Mouse (Mus musculus) spleen, postnatal 10 days (tissue): ENCODE results near the gene Pin4.
"Not testable (repeated sequence)": the region's sequence is repeated elsewhere in the genome, so short reads cannot be mapped to it uniquely, and the experiment has no call there.

Experiments used
- DNase-seq, 2 experiments: peaks; one replicate each; pipeline ENCODE4 v3.0.0; 2021 to 2022; ENCODE audit warnings: low spot score in 2 of 2

Pin4 gene

DNA sequence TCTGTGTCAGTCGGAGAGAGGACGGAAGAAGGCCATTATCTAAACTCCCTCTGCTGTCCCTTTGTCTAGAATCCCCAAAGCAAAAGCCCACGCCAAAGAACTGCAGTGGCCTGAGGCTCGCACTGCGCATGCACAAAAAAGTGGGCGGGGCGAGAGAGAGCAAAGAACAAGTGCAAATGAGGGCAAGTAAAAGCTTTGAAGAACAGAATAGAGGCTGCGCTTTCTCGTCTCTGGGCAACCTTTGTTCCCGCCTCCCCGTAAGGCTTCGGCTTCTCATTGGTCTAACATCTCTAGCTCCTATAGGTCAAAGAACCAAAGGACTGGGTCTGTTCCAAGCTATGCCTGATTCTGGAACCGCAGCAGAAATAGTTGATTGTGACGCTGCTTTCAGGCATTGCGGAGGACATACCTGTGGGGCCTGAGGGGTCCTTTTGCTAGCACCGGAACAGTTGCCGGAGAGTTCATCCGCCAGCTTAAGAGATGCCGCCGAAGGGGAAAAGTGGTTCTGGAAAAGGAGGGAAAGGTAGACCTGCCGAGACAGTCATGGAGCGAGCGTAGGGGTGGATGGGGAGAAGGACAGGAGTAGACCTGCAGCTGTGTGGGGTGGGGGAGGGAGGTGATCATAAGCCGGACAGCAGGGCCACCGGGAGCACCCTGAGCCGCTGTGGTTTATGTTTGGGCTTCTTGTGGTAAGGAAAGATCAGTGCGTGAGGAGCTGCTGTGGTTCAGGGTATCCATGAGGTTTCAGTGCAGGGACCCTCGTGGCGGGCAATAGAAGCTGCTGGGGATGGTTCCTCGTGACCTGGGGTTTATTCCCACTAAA lies at the start of gene Pin4:
Gene Pin4, plus strand, starts transcription at position 406 of the 823 bp plus-strand sequence.
- DNase-seq: peak; percentile 75 to 93

DNA sequence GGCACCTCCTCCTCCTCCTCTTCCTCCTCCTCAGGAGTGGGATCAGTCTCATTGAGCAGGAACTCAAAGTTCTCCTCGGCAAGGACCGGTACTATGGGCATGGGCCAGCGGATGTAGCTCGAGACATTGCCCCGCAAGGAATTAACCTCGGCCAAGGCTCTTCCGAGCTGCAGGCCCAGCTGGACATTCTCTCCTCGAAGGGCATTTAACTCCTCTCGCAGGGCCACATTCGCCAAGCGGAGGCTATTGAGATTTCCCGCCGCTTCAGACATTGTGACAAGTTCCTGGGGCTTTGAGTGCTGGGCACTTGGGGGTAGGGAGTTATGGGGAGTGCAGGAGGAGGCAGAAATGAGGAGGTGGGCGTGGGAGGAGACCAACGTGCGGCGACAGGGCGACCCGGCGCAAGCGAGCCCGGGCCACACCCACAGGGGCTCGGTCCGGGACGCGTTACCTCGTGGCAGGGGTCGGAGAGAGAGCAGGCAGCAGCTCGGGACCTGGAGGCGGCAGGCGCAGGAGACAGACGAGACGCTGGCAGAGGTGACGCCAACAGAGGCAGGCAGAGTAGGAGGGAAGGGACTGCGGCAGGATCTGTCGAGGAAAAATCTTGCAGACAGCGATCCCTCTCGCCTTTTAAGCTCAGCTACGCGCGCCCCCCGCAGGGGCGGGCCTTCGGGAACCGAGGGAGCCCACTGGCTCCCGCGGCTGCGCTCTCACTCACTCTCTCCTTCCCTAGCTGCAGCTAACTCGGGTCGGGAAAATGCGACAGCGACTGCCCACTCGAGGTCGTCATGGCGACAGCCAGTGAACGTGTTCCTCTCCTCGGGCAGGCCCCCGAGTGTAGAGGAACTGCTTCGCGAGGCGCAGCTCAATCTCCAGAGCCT lies 48.4 kb upstream of the Pin4 start, which contains the start of gene Rtl5:
Gene Rtl5, minus strand, starts transcription at position 714 of the 881 bp plus-strand sequence.
- DNase-seq: peak in 1 of 2 experiments; percentile 46

DNA sequence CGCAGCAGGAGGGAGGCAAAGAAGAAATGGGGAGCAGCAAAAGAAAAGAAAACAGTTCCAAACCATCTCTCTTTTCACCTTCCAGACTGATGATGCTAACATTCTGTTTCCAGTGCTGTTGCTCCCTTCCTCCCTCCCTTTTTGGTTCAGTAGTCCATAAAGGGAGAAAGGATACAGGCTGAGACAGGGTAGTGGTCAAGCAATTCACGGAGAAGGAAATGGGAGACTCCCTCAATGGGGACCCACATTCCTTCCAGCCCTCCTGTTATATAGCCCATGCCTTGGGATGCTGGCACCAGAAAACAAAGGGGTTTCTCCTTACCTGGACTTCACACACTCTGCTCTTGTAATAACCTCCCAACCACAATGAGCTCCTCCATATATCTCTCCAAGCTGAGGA lies 47.7 kb upstream of the Pin4 start:
- no peak for DNase-seq

DNA sequence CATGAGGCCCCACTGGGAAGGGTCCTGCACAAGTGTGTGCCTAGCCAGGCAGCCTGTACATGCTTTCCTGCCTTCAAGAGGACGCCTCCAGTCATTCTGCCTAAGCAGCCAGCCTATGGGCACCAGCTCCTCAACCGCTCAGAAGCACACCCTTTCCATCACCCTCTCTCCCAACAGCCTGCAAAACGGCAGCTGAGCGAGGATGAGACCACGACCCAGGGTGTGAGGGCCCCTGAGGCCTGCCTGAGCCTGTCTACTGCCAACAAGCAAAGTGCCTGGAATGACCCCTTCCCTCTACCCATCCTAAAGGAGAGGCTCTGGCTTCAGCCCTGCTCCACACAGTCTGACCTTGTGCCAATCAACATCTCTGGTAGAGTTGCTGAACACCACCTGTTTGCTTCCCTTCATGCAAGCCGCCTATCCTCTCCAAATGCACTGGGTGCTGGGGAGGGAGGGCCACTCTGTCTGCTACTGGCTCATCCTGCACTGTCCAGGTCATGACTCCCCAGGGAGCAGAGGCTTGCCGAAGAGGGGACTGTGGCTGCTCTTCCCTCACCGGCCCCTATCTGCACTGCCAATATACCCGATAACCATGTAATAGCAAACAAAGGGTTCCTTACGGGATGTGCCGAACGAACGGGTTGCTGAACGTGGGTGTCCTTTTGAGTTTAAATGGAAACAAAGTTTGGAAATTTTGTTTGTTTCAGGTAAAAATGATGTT lies 45.5 kb upstream of the Pin4 start:
- DNase-seq: no peak

DNA sequence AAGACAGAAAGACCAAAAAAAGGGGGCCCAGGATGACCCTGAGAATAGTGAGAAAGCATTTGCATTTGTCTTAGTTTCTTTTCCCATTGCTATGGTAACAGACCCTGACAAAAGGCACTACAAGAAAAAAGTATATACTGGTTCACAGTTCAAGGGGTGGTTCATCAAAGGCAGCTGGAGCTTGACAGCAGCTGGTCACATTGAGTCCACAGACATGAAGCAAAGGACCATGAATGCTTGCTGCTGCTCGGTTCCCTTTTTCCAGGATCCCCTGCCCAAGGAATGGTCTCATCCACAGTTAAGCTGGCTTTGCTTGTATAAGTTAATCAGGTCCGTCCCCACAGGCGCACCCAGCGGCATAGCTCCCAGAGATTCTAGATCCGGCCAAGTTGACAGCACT lies 44.8 kb upstream of the Pin4 start:
- no peak for DNase-seq

DNA sequence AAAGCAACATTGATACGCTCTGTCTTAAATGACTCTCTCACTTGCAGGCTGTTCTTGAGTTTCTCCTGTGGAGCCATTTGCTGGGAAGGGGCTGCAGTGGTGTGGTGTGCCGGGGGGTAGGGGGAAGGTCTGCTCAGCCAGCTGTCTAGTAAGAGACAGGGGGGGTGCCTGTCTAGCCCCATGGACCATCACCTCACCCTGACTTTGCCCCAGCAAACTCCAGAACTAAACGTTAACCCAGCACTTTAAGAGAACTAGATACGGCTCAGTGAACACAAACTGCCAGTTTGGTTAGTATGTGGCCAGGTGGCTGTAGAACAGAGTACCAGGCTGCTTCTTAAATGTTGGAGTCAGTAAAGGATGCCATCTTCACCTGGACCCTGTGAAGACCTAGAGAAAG lies 44.1 kb upstream of the Pin4 start:
- DNase-seq: no peak

DNA sequence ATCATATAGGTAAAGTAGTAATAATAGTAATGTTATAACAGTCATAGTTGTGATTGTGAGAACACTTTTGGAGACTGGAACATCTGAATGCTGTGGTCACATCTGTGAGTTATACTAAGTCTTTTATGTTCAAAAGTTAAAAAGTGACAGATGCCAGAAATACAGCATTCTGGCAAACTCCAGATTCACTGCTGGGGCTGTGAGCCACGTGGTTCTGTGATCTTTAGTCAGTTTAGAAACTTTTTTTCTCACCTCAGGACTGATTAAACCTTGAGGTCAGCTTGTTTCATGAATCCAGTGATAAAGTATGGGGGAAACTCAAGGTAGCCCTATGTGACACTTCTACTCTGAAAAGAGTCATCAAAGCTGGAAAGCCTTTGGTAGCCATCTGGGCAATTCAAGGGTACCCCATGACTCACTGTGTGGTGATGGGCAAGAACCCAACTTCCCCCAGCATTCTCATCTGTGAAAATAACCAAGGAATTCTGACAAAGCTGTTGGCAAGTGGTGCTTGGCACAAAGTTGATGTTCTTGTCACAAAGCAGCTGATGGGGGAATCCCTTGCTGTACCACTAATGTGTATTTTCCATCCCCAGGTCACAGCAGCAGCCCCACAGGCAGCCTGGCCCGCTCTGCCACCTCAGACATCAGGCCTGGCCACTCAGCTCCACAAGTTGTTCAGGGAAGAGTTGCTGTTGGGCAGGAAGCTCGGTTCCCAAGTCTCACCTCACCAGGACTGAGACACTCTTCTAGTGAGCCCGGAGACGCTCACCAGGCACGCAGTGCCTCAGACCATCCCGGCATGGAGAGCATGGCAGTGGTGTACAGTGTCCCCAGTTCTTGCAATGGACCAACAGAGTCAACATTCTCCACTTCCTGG lies 42.1 kb upstream of the Pin4 start:
- no peak for DNase-seq

DNA sequence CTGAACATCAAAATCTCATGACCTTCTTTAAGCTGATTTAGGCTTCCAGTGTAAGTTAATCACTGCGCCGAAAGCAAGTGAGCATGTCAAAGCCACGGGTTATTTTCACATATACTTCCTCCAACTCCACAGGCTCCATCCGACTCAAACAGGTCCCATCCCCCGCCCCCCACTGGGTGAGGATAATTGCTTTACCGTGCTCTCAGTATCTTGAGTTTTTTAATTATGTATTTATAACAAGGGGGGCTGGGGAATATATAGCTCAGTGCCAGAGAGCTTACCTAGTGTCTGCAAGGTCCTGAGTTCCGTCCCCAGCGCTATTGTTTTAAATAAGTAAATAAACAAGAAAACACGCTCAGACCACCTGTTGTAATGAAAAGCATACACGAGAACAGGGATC lies 38.2 kb upstream of the Pin4 start:
- DNase-seq: no peak

DNA sequence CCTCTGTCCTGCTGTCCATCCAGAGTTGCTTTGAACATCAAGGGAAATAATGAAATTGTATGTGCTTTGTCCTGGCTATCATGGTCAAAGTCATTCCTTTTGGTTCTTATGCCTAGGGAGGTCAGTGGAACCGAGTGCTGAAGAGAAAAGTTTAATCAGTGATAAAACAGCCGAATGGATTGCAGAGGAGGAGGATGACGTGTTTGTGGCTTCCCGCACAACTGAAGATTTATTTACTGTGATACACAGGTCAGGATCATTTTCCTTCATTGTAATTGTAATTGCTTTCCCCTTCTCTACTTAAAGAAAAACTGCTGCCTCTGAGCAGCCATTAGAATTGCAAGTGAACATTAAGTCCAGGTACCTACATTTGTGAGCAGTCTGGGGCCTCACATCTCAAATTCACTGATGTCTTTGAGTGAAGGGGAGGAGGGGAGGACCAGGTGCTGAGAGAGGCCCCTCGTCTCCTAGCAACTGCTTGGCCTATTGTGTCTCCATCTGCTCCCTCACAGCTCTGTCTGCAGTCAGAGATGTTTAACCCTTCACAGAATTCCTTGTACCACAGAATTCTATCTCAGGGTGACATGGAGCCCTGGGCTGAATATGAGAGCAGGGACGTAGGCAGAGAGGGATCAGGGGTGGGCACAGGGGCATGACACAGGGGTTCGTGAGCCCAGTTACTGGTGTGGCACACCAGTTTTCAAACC lies 37.5 kb upstream of the Pin4 start:
- no peak for DNase-seq

DNA sequence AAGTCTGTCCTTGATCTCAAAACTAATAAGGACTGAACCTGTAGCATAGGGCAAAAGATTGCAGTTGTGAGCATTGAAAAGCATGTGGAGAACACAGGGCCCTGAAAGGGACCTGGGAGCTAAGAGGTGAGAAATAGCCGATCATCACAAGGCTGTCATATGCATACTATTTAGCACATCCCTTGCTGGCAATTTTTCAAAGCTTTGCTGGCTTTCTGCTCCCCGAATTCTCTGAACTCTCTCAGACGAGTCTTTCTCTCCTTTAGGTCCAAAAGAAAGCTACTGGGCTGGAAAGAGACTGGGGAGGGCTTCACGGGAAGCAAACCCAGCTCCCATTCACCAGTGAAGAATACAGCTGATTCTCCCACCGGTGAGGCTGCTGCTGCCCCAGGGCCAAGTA lies 36.9 kb upstream of the Pin4 start:
- DNase-seq: no peak

DNA sequence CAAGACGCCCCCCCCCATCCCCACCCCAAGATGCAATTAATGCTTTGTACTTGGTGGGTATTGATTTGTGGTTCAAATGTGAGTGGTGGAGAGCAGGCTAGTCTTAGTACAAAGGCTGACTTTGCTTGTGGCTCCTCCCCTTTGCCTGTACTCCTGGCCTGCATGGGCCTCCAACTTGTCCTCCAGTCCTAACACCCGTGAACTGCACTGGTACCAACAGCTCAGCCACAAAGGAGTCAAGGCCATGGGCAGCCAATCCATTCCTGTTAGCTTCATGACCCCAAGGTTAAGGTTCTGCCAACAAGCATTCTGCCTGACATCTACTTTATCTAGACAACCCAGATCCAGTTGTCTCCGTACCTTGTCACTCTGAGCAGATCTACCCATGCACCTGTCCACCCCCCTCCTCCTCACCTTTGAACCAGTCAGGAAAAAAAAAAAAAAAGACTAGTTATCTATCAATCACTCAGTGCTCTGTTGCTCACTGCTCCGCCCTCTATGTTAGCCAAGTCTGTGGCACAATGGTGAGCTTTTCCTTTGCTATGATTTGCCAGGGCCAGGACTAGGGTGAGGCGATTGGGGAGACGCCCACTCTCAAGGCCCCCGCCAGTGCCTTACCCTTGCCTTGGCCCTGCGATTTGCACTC lies 33.3 kb upstream of the Pin4 start:
- DNase-seq: no peak

DNA sequence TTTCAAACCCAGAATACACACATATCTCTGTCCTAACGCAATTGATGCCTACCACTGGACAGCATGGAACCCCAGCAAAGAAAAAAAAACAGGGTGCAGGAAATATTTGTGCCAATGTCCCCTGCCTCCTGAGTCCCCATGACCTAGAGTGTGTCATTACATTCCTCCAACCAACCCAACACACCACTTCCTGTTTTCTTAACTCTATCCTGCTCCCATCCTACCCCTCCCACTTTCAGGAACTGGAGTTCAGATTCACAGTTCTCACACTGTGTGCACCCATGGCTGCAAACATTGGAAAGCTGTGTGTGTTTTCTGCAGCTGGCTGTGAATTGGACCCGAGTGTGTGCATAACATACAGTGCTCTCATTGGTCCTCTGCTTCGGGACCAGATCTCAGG lies 28.6 kb upstream of the Pin4 start:
- no peak for DNase-seq

DNA sequence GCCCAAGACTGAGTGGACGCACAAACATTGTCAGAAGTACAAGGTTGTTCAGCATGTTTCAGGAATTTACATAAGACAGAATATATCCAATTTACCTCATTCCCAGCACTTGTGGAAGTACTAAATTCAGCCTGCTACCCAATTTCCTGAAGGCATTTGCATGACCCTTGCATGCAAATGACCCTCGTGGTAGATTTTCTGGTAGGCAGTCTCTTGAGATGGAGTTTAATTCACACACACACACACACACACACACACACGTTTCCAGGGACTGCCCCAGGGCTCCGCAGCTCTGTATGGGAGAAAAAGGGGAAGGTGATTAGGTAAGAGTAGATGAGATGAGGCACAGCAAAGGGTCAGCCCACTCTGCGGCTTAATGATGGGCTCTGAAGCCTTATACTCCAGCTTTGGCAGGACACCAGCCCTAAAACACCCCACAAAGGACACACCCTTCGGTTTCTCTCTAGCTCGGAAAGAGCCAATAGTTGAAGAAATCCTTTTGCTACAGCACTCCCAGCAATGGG lies 24.8 kb upstream of the Pin4 start:
- no peak for DNase-seq

DNA sequence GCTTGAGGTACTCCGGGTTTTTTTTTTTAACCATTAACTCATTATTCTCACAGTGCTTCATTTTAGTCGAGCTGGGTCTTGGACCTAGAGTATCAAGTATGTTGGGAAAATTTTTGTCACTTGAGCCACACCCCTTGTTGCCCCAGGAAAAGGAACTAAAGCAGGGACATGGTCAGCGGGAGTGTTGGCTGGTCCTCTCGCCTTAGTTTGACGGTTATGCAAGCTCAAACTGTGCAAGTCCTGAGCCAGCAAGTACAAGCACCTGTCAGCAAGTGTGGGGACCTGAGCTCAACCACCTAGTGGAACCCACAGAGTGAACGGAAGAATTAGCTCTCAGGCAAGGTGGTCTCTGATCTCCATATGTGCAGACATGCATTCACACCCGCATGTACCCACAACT lies 17.4 kb upstream of the Pin4 start:
- DNase-seq: no peak

DNA sequence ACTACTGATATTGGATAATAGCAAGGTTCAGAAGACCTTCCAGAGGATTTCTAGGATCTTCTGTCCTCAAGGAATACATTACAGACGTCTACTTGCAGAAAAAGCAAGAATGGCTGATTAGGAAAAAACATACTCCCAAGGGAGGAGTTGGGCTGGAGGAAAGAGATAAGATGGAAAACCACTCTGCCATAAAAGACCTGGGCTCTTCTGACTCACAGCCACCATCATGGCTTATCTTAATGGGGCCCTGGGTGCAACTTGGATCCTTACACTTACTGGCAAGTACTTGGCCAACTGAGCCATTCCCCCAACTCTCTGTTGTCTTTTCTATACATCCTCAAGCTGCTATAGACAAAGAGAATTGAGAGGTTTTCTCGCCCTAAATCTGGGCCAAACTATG lies 15.4 kb upstream of the Pin4 start:
- DNase-seq: not testable (repeated sequence)

DNA sequence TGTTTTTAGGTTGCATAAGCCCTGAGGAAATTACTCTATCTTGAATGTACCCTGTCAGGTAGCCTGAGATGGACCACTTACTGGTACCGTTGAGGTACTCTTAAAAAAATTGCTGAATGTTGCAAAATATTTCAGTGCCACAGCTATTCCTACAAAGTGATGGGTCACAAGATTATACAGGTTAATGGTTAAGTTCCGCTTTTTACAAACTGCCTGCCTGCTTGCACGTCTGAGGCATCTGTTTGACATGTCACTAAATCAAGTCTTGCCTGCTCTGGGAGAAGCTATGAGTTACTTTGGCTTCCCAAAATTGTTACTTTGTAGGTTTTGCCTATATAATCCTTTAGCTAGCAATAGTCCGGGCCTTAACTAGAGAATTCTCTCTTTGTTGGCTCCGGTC lies 9.9 kb upstream of the Pin4 start:
- DNase-seq: not testable (repeated sequence)

DNA sequence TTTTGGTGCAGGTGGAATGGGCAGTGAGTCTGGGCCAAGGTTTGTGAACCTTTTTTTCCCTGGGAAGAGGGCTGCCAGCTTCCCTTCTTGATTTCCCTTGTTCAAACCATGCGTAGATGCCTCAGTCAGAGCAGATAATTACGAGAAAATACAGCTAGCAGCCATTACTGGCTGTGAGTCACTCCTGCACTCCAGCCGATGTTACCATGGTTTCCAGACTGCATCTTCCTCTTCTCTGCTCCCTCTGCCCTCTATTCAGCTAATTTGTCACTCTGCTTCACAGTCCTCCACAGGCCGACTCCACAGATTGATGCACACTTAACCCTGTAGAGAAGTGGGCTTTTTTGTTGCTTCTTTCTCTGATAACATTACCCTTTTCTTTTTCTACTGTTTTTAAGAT lies 3.6 kb upstream of the Pin4 start:
- DNase-seq: no peak

DNA sequence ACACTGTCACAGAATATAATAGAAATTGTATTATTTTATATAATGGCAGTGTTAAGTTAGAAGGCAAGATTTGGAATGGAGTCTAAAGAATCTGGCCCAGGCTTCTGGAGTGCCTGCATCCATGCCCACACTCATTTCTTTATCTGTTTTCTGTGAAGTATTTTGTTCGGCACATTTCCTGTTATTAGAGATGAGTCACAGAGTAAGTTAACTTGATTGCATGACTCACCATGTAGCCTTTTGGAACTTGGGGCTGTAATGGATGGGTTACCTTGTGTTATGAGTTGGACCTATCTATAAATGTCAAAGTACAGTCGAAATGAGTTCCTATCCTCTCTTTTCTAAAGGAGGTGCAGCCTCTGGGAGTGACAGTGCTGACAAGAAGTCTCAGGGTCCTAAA lies 2.1 kb downstream of the Pin4 start:
- DNase-seq: no peak

DNA sequence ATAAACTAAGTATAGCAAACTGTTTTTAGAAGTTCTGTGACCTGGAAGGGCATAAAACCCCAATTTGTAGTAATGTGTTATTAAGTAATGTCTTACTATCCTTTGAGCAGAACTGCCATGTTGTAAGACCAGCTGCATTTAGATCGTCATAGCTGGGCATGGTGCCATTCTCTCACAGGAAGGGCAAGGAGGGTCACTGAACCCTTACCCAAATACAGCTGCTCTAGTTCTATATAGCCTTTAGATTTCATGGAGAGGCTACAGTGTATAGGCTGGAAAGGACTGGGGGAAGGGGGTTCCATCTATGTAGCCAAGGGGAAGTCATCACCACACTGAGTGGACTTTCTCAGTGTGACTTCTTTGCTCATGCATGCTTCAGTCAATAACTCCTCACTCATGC lies 21.9 kb downstream of the Pin4 start:
- no peak for DNase-seq
